Mouse (Mus musculus): ENCODE results near the gene Trhr2.

GRCm38 (mm10) chr8:122407678-122408077 is 47.1 kb upstream of the Trhr2 start:
- TF ChIP-seq CTCF (conservative IDR thresholded peaks at IDR 0.05; ENCODE audit: insufficient read depth, insufficient read length, low read depth, low read length): no peak
- TF ChIP-seq POLR2A (IDR thresholded peaks at IDR 0.05; ENCODE audit: low read depth, low read length): no peak
